Mouse (Mus musculus): ENCODE data around the gene Zfhx3.

Gene Zfhx3

GRCm38 (mm10) chr8:108690576-108691455 is 748.4 kb downstream of the Zfhx3 start:
- DNase-seq = no peak

GRCm38 (mm10) chr8:108691456-108692238 is 749.2 kb downstream of the Zfhx3 start:
- DNase-seq = no peak

- DNase-seq = no peak
Measured at GRCm38 (mm10) chr8:108692239-108692627, 749.8 kb downstream of the Zfhx3 start.

- no peak for DNase-seq
Measured at GRCm38 (mm10) chr8:108692669-108693665, 750.5 kb downstream of the Zfhx3 start.

GRCm38 (mm10) chr8:108693841-108694240 is 751.4 kb downstream of the Zfhx3 start:
- no peak for DNase-seq

DNA sequence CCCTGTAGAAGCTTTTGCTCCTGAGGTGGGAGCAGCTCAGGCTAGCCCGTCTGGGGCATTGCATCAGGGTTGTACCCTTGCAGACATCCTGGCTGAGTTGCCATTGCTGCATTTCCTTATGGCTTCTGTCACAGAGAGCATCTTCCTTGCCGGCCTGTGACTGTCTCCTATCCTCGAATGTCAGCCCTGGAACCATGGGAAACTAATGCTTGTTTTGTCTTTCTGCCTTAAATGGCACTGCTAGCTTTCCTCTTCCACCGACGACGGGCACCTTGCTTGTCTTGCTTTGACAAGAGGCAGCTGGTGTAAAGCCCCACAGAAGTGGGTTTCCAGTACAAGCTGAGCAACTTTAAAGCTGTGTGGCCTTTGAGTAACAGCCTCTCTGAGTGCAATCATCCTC is 752.1 kb downstream of the Zfhx3 start:
- DNase-seq = no peak

DNA sequence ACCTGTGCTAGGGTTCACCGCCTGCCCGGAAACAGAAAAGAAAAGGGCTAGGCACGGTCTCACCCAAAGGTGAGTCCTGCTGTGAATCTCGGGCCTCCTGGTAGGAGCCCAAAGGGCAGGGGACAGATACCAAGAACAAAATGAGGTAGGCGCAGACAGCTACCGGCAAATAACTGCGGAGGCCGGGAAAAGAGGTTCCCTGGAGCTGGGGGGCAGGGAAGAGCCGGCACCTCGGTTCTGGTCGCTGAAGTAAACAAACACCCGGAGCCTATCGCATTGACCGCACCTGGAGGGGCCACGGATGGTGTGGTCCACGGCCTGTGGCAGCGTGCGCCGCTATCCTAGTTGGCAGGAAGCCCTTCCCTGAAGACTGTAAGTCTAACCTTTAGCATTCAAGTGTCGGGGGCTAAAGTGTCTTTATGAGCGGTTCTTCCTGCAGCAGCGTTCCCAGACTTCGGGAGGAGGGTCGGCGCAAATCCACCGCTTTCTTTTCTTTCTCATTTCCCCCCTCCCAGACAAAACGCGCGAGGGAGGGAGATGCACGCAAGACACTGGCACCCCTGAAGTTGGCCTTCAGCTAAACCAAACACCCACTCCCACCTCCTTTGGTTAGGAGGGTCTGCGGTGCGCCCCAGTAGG is 752.9 kb downstream of the Zfhx3 start:
- no peak for DNase-seq

DNA sequence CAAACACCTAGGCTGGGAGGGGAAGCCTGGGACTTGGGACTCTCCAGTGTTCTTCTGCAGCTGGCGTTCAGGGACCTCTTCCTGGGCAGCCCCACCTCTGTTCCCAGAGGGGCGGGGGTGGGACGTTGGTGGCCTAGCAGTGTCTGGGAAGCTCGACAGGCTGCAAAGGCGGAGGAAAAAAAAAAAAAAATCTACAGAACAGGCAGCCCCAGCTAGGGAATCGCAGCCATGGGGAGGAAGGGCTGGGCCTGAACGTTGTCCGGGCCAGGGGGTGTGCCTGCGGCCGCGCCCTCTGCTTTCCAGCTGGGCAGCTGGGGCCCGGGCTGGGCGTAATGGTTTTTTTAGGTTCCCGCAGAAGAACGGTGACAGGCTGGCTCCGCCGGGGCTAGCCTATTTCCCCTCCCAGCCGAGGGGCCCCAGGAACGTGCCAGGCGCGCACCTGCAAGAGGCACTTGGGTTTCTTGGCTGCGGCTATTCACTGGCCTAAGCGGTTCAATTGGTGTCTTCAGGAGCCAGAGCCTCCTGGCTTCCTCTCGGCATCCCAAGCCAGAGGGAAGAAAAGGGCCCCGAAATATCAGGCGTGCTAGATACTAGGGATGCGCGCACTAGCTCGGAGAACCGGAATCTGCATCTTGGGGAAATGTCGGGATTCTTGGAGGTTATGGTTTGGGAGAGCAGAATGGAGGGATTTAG is 753.6 kb downstream of the Zfhx3 start:
- DNase-seq = no peak

DNA sequence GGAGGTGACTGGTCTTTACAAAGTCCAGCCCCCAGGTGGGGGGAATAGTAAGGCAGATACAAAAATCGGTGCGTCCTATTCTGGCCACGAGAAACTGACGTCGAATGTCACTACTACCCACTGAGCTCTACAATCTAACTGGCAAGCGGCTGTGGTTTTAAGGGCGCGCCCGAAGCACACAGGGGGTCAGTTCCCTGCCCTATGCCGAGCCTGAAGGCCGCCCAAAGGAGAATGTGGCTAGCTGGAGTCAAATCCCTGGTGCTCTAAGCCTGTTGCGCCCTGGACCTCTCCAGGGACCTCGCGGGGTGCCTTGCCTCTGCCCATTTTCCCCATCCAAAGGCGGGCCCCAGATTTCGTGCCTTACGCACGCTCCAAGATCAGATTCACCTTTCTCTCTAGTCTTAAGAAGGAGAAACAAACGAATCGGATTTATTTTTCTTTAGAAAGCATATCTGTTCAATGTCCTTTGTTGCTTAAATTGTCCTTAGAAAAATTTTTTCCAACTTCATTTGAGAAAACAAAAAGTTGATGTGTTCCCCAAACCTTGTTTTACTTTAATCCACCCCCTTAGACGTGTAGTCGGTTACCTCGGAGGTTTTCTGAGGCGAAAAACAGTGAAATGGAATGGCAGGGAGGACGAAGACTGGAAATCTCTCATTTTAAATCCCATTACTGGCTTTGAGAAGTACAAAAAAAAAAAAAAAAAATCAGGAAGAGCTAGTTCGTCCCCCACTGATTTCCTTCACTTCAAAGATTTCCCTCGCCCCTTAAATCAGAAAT is 754.4 kb downstream of the Zfhx3 start:
- no peak for DNase-seq

DNA sequence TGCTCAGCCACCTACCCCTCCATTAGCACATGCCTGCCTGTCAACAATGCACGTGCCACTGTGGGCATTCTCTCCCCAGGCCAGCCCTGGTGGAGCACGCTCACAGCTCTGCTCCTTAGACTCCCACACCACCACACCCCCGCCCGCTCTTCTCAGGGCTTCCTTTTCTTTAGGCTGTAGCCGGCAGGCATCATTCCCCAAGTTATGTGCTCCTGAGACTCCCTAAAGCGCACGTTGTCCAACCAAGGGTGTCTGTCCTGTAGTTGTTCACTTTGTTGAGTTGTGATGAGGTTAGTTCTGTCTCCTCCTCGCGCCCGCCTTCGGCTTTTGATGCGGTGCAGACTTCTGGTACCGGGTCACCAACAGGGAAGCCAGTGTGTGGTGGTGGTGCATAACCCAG is 755.1 kb downstream of the Zfhx3 start:
- no peak for DNase-seq

GRCm38 (mm10) chr8:108698101-108698660 is 755.7 kb downstream of the Zfhx3 start:
- no peak for DNase-seq

DNA sequence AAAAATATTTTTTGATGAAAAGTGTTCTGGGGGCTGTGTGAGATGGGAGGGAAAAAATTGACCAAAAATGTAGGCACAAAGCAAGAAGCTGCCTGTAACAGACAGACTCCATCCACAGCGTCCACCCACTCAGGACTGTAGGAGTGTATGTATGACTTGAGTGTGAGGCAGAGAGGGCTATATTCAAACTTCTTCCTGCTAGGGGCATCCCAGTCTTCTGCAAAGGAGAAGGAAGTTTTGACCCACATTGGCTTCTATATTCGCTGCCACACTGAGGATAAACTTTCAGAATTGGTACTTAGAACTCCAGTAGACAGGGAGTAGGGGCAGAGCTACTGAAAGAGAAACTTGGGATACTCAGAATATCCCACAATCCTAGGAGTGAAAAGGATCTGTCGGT is 756.6 kb downstream of the Zfhx3 start:
- DNase-seq = no peak

GRCm38 (mm10) chr8:108699454-108700345 is 757.3 kb downstream of the Zfhx3 start:
- no peak for DNase-seq

DNA sequence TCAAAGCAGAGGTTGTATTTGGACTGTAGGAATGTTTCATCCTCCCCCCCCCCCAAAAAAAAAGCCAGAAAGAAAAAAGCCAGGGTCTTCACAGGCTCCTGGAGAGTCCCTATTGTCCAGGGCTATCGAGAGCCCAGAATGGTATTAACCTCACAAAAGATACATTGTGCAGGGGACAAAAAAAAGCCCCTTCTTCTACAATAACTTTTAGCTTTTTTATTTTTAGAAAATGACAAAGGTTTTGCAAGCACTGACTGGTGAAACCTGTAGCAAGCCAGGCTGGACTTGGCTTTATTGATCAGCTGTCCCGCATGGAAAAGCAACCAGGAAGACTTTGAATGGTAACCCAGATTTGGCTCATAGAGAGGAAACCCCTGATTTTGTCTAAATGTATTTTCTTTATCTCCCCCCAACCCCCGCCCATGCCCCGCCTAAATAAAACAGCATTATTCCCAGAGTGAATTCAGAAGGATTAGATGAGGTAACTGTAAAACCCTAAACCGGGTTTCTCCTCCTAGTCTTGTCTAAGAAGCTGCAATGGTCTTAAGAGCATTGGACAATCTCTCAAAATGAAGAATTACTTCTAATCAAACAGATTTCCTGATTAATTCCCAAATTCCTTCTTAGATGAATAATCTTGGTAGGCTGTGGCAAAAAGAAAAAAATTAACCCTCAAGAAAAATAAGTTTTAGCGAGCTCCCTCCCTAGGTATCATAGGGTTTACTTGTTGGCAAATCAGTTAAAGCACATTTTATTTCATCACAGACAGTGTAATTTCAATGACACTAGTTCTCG is 759.1 kb downstream of the Zfhx3 start:
- DNase-seq = no peak

GRCm38 (mm10) chr8:108702201-108702600 is 759.8 kb downstream of the Zfhx3 start:
- DNase-seq = no peak

DNA sequence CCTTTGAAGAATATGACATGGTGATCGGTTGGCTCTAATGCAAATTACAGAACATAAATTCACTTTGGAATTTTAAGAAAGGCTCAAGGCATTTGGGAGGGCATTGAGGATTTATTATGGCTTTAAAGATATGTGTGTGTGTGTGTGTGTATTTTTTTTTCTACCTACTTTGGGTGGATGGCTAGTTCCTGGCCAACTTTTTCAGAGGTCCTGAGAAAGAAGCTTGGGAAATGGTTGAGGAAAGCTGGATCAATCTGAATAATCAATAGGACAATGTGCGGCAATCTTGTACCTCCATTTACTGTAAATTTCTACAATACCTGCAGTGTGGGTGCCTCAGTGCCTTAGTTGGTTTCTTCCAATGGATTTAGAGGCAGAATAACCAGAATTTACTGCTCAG is 763.3 kb downstream of the Zfhx3 start:
- no peak for DNase-seq

DNA sequence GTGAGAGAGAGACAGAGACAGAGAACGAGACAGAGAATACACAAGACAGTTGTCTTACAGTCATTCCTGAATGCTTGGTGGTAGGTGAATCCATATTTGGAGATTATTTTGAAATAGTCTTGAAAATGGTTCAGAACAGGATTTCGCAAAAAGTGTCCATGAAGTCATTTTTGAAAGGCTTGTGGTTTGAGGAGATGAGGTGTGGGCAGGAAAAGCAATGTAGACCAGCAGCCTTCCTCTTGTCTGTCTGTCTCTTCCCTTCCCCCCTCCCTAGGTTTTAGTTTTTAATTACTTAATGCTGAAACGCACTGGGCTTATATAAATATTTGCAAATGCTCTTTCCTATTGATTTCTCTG is 764.0 kb downstream of the Zfhx3 start:
- no peak for DNase-seq

- DNase-seq = no peak
Measured at GRCm38 (mm10) chr8:108706848-108707541, 764.6 kb downstream of the Zfhx3 start.

Measured in kidney, adult 18-20 months (tissue).